Mouse (Mus musculus) heart, embryonic 14.5 days (tissue): ENCODE measurements around the gene Tex46. TPM values are rescaled to one million over a fixed set of nuclear protein-coding genes. Genes with fewer than 3 reads are reported as not detected.

Source experiments
- ATAC-seq: fragments of 200-750 bp; cut with Nextera tagmentation; 2 replicates; pipeline ENCODE4 v1.8.0; 2017; ENCODE audit warnings: low read depth, moderate TSS enrichment; ENCODE audit not compliant: insufficient number of reproducible peaks, insufficient read depth, low FRiP score
- H3K27ac ChIP-seq, 2 experiments: fragments of 200-500 bp in 1 of 2; fragments of 300-500 bp in 1 of 2; sonication (generic) in 1 of 2; replicated peaks in 1 of 2; 2 replicates each; pipeline ENCODE4 v1.5.1; 2012 to 2014; ENCODE audit warnings: low read depth in 2 of 2, low read length in 2 of 2, control low read depth in 1 of 2, mild to moderate bottlenecking in 1 of 2, mixed read lengths in 1 of 2; ENCODE audit not compliant: control insufficient read depth in 1 of 2, insufficient read depth in 1 of 2
- H3K27me3 ChIP-seq: fragments of 300-500 bp; sonication (generic); 2 replicates; pipeline ENCODE4 v1.6.1; 2014; ENCODE audit warnings: mild to moderate bottlenecking, low read length, control low read depth; ENCODE audit not compliant: control insufficient read depth, insufficient read depth
- H3K36me3 ChIP-seq: fragments of 300-500 bp; sonication (generic); 2 replicates; pipeline ENCODE4 v1.6.1; 2014; ENCODE audit warnings: mild to moderate bottlenecking, control low read depth, low read length, mixed read lengths; ENCODE audit not compliant: control insufficient read depth, insufficient read depth
- H3K4me1 ChIP-seq, 2 experiments: fragments of 200-500 bp in 1 of 2; fragments of 300-500 bp in 1 of 2; sonication (generic) in 1 of 2; 2 replicates each; pipeline ENCODE4 v1.6.1; 2012 to 2014; ENCODE audit warnings: low read length in 2 of 2, control low read depth in 1 of 2, mixed read lengths in 1 of 2; ENCODE audit not compliant: control insufficient read depth in 2 of 2, insufficient read depth in 2 of 2
- H3K4me2 ChIP-seq: fragments of 300-500 bp; sonication (generic); 2 replicates; pipeline ENCODE4 v1.6.1; 2014; ENCODE audit warnings: mild to moderate bottlenecking, low read length
- H3K4me3 ChIP-seq, 2 experiments: fragments of 200-500 bp in 1 of 2; fragments of 300-500 bp in 1 of 2; sonication (generic) in 1 of 2; 2 replicates each; pipeline ENCODE4 v1.5.1; 2012 to 2014; ENCODE audit warnings: low read length in 2 of 2, mild to moderate bottlenecking in 2 of 2, control low read depth in 1 of 2, low read depth in 1 of 2, moderate library complexity in 1 of 2; ENCODE audit not compliant: control insufficient read depth in 1 of 2, insufficient read depth in 1 of 2
- H3K9ac ChIP-seq: fragments of 300-500 bp; sonication (generic); 2 replicates; pipeline ENCODE4 v1.6.1; 2014; ENCODE audit warnings: mild to moderate bottlenecking, low read length
- H3K9me3 ChIP-seq: fragments of 300-500 bp; sonication (generic); 2 replicates; pipeline ENCODE4 v1.6.1; 2016; ENCODE audit warnings: low read length, control low read depth; ENCODE audit not compliant: control insufficient read depth
- WGBS: fragments of 180-500 bp; shearing (Covaris S2); extraction: QIAGEN DNeasy Blood & Tissue Kit; methylation state at CpG from one replicate; pipeline ENCODE4 v1.1.7; 2014; 5-methylcytosine and 5-hydroxymethylcytosine counted together
- polyA plus RNA-seq: library from polyadenylated mRNA; unstranded; fragments of >200 nt; fragmentation: Nextera tagmentation; extraction: Ambion mirVana; gene quantifications from 2 replicates; pipeline ENCODE4 v1.2.1, GENCODE M21; 2014

The Tex46 gene
- polyA plus RNA-seq, 1 experiment from 2014 or later = not detected

DNA sequence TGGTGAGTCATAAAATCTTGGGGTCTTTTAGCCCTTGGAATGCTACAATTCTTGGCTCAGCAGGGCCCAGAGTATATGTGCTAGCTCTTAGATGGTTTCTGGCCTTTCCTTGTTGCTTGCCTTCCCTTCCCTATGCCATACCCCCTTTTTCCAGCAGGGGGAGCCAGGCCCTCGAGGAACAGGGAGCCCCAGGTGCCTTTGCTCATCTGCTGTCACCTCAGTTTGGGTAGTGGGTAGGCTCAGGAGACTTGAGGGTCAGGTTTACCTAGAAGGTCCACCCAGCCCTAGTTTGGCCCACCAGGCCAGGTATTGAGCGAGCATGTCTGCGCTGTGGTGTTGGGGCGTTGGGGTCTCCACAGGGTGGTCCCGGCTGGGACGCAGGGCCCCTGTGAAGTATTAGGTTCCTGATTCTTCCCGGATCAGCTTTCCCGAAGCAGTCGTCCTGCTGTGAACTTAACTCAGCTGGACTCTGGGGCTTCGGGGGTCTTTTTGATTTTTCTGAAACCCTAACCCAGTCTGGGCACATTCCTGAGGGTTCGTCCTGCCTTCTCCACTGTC, 38.8 kb downstream of the Tex46 start:
- Histone ChIP-seq H3K4me1 (peaks cover 14 to 23% of the 10 kb centered on the region in 2 experiments), H3K4me3 (no peak overlapping the region), H3K36me3 (no peaks in the 10 kb centered on the region), H3K27me3 (peaks cover 29% of the 10 kb centered on the region), H3K27ac (no peak overlapping the region), H3K9me3 (peaks cover 6% of the 10 kb centered on the region), H3K9ac (no peak overlapping the region), H3K4me2 (peak overlapping the region; percentile 49)
- no peak for ATAC-seq
- 8% methylated on average over 11 of the region's 11 CpGs for WGBS

- Histone ChIP-seq H3K9ac (no peak overlapping the region), H3K4me2 (peak overlapping the region; percentile 49), H3K27me3 (peaks cover 29% of the 10 kb centered on the region), H3K9me3 (peaks cover 6% of the 10 kb centered on the region), H3K36me3 (no peaks in the 10 kb centered on the region), H3K4me1 (peaks cover 14 to 23% of the 10 kb centered on the region in 2 experiments), H3K4me3 (no peak overlapping the region), H3K27ac (no peak overlapping the region)
- no peak for ATAC-seq
- 27% methylated on average over 13 of the region's 13 CpGs for WGBS
Measured at GRCm38 (mm10) chr4:136649480-136650196, 39.4 kb downstream of the Tex46 start.

DNA sequence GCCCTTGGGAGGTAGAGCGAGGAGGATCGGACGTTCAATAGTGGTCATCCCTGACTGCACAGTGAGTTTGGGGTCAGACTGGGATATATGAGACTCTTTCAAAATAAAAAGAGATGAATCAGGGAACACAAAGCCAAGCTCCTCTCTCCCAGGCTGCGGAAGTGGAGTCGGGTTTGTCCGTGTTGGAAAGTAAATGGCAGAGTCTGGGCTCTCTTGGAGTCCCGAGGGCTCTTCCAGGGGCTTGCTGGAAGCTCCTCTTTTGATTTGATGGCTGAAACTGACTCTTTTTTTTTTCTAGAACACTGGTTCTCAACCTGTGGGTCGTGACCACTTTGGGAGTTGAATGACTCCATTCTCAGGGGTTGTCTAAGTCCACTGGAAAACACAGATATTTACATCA, 40.0 kb downstream of the Tex46 start:
- H3K9ac ChIP-seq = no peak overlapping the region
- WGBS = 85% methylated on average over 8 of the region's 8 CpGs
- ATAC-seq = no peak
- peaks cover 6% of the 10 kb centered on the region for H3K9me3 ChIP-seq
- no peak overlapping the region for H3K27ac ChIP-seq
- H3K4me3 ChIP-seq = no peak overlapping the region
- no peak overlapping the region for H3K4me2 ChIP-seq
- peaks cover 29% of the 10 kb centered on the region for H3K27me3 ChIP-seq
- H3K36me3 ChIP-seq = no peaks in the 10 kb centered on the region
- H3K4me1 ChIP-seq = peaks cover 14 to 23% of the 10 kb centered on the region in 2 experiments

DNA sequence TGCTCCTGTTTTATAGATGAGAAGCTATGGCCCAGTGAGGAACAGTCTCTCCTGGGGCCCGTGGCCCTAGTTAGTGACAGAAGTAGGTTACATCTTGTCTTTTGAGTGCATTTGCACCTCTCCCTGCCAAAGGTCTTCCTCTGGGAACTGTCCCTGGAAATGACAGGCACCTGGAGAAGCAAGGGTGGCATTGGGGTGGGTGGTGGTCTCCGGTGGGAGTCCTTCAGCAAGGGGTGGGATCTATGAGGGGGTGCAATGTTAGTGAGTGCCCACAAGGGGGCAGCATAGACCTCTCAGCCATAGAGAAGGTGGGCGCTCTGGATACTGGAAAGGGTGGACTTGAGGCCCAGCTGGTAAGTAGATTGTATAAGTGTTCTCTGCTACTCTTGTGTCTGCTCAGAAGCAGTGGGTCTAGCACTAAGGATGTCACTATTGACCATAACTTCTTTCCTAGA, 41.1 kb downstream of the Tex46 start:
- H3K4me3 ChIP-seq = no peak overlapping the region
- H3K4me2 ChIP-seq = no peak overlapping the region
- ATAC-seq = no peak
- no peak overlapping the region for H3K9ac ChIP-seq
- no peak overlapping the region for H3K27ac ChIP-seq
- H3K27me3 ChIP-seq = peaks cover 29% of the 10 kb centered on the region
- H3K36me3 ChIP-seq = no peaks in the 10 kb centered on the region
- 62% methylated on average over 3 of the region's 3 CpGs for WGBS
- peaks cover 6% of the 10 kb centered on the region for H3K9me3 ChIP-seq
- H3K4me1 ChIP-seq = peaks cover 14 to 23% of the 10 kb centered on the region in 2 experiments

GRCm38 (mm10) chr4:136651882-136652527, 41.8 kb downstream of the Tex46 start:
- H3K4me1 ChIP-seq = peaks cover 14 to 23% of the 10 kb centered on the region in 2 experiments
- peaks cover 2% of the 10 kb centered on the region; the same call in 1 of the 2 replicates for H3K9me3 ChIP-seq
- peaks cover 29% of the 10 kb centered on the region for H3K27me3 ChIP-seq
- H3K27ac ChIP-seq = peak overlapping the region in 1 of 2 experiments; percentile 11; a peak in 2 of 4 replicates
- H3K36me3 ChIP-seq = no peaks in the 10 kb centered on the region
- no peak for ATAC-seq
- H3K4me2 ChIP-seq = no peak overlapping the region
- no peak overlapping the region for H3K9ac ChIP-seq
- 76% methylated on average over 13 of the region's 13 CpGs for WGBS
- H3K4me3 ChIP-seq = no peak overlapping the region

- peaks cover 14 to 23% of the 10 kb centered on the region in 2 experiments for H3K4me1 ChIP-seq
- H3K4me3 ChIP-seq = no peak overlapping the region
- H3K4me2 ChIP-seq = no peak overlapping the region
- ATAC-seq = no peak
- peaks cover 29% of the 10 kb centered on the region for H3K27me3 ChIP-seq
- peak overlapping the region in 1 of 2 experiments; percentile 11; a peak in 2 of 4 replicates for H3K27ac ChIP-seq
- no peaks in the 10 kb centered on the region for H3K36me3 ChIP-seq
- no peak overlapping the region for H3K9ac ChIP-seq
- WGBS = 61% methylated on average over 11 of the region's 11 CpGs
- no peaks in the 10 kb centered on the region for H3K9me3 ChIP-seq
Measured at GRCm38 (mm10) chr4:136652528-136652910, 42.3 kb downstream of the Tex46 start.

DNA sequence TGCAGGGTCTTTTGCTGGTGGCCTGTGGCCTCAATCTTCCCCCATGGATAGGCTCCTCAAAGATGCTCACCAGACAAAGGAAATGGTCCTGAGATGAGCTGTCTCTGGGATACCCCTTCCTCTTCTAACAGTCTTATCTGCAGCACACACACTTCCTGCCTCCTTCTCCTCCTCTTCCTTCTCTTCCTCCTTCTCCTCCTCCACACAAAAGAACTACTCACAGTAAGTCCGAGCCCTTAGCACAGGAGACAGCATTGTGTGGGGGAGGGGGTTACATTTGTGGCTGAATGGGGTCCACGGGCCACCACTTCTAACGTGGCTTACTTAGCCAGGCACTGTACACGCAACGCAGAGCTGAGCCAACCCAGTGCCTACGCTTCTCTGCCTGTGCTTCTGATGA, 42.8 kb downstream of the Tex46 start:
- peak overlapping the region; percentile 11 to 25; a peak in 2 of 4 replicates for H3K27ac ChIP-seq
- H3K9me3 ChIP-seq = no peaks in the 10 kb centered on the region
- H3K9ac ChIP-seq = no peak overlapping the region
- 54% methylated on average over 6 of the region's 6 CpGs for WGBS
- no peak overlapping the region for H3K4me3 ChIP-seq
- H3K36me3 ChIP-seq = no peaks in the 10 kb centered on the region
- ATAC-seq = no peak
- H3K4me1 ChIP-seq = peaks cover 14 to 23% of the 10 kb centered on the region in 2 experiments
- H3K27me3 ChIP-seq = peaks cover 25% of the 10 kb centered on the region
- H3K4me2 ChIP-seq = no peak overlapping the region
